Mouse (Mus musculus): ENCODE results near the gene Wdr20. TPM values are rescaled to one million over a fixed set of nuclear protein-coding genes. Genes with fewer than 3 reads are reported as not detected.
A peak's percentile ranks its signal among the peaks of the same experiment; 100 is the strongest.
"Not testable (repeated sequence)": the region's sequence is repeated elsewhere in the genome, so short reads cannot be mapped to it uniquely, and the experiment has no call there.

Wdr20 gene
- polyA plus RNA-seq, 2 experiments, result 7.5 to 10.1 TPM

DNA sequence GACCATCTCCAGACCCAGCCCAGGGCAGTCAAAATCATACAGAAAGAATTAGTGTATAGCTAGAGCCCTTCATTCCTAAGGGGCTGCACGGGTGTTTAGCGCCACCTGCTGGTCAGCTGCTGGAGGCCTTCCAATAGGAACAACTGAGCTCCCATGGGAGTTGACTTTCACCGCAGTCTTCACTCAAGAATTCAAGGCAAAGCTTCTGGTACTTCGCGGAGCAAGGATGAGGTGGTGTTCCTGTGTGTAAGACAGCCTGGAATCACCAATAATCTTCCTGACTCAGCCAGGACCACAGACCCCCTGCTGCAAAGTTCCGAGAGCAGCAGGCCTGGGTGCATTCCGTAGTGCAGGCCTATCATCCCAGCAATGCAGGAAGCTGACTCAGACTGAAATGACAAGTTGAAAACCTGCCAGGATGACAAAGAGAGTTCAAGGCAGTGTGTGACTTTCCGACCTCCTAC lies 34.7 kb upstream of the Wdr20 start:
- no peak for TF ChIP-seq EP300 (IDR thresholded peaks at IDR 0.05; ENCODE audit: low read depth)
- peak; percentile 98 for TF ChIP-seq CTCF (IDR thresholded peaks at IDR 0.05; ENCODE audit: low read depth)
- Histone ChIP-seq H3K4me2 (ENCODE audit: low read depth) (no peak overlapping the region), H3K36me3 (replicated peaks; ENCODE audit: control insufficient read depth, insufficient read depth, low read depth) (no peaks in the 10 kb centered on the region), H3K9me3 (ENCODE audit: control insufficient read depth, low read length) (no peaks in the 10 kb centered on the region), H3K27ac (no peak overlapping the region), H3K27me3 (ENCODE audit: control insufficient read depth, insufficient read depth, low read length) (no peaks in the 10 kb centered on the region), H3K4me1 (replicated peaks; ENCODE audit: control insufficient read depth in 2 of 2, insufficient read depth in 2 of 2, low read length in 1 of 2) (peaks cover 26 to 48% of the 10 kb centered on the region in 2 experiments), H3K4me3 (ENCODE audit: insufficient read depth in 1 of 2, low read depth in 2 of 2, low read length in 2 of 2) (no peak overlapping the region), H3K9ac (replicated peaks) (no peak overlapping the region)
- DNase-seq (ENCODE audit: low read depth in 3 of 3, low spot score in 3 of 3), result peak in 1 of 3 experiments; percentile 68
- WGBS (ENCODE audit: insufficient replicate concordance), result 26% methylated on average over 8 of the region's 8 CpGs
- ATAC-seq (ENCODE audit: insufficient read depth), result no peak

DNA sequence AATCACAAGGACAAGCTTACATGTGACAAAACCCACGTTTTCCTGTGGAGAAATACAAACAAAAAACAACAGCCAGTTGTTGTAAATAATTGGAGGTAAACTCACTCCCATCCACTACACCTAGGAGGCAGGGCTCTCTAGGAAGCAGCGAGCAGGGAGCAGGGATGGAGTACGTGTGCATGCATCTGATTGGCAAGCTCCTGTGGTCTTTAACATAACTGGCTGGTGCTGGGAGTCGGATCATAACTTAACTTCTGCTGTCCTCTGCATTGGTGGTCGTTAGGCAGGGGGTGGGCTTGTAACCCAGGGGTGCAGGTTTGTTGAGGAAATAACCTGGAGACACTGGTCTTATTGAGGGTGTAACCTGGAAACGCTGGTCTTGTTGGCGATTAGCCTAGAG lies 34.1 kb upstream of the Wdr20 start:
- Histone ChIP-seq H3K9me3 (ENCODE audit: control insufficient read depth, low read length) (no peaks in the 10 kb centered on the region), H3K4me2 (ENCODE audit: low read depth) (no peak overlapping the region), H3K36me3 (replicated peaks; ENCODE audit: control insufficient read depth, insufficient read depth, low read depth) (no peaks in the 10 kb centered on the region), H3K27ac (no peak overlapping the region), H3K4me1 (replicated peaks; ENCODE audit: control insufficient read depth in 2 of 2, insufficient read depth in 2 of 2, low read length in 1 of 2) (peaks cover 20 to 41% of the 10 kb centered on the region in 2 experiments), H3K4me3 (ENCODE audit: insufficient read depth in 1 of 2, low read depth in 2 of 2, low read length in 2 of 2) (no peak overlapping the region), H3K9ac (replicated peaks) (no peak overlapping the region), H3K27me3 (ENCODE audit: control insufficient read depth, insufficient read depth, low read length) (no peaks in the 10 kb centered on the region)
- TF ChIP-seq EP300 (IDR thresholded peaks at IDR 0.05; ENCODE audit: low read depth) (no peak), CTCF (IDR thresholded peaks at IDR 0.05; ENCODE audit: low read depth) (no peak)
- WGBS (ENCODE audit: insufficient replicate concordance), result 61% methylated on average over 7 of the region's 7 CpGs
- DNase-seq (ENCODE audit: low read depth in 3 of 3, low spot score in 3 of 3) (no peak), ATAC-seq (ENCODE audit: insufficient read depth) (no peak)

DNA sequence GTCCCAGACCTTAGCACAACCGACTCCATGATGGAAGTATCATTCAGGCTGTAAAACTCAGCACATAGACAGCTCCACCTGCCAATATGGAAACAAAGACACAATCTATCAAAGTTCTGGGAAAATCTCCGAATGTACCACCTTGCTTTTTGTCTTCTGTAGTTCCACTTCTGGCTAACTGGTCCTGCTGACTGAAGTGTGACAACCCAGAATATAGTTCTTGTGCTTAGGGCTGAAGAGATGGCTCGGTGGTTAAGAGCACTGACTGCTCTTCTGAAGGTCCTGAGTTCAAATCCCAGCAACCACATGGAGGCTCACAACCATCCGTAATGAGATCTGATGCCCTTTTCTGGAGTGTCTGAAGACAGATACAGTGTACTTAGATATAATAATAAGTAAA lies 32.3 kb upstream of the Wdr20 start:
- not testable (repeated sequence) for H3K27ac ChIP-seq; H3K27me3 ChIP-seq (ENCODE audit: control insufficient read depth, insufficient read depth, low read length); DNase-seq (ENCODE audit: low read depth in 3 of 3, low spot score in 3 of 3); ATAC-seq (ENCODE audit: insufficient read depth); H3K4me2 ChIP-seq (ENCODE audit: low read depth); H3K36me3 ChIP-seq (replicated peaks; ENCODE audit: control insufficient read depth, insufficient read depth, low read depth); H3K9ac ChIP-seq (replicated peaks); H3K9me3 ChIP-seq (ENCODE audit: control insufficient read depth, low read length); H3K4me3 ChIP-seq (ENCODE audit: insufficient read depth in 1 of 2, low read depth in 2 of 2, low read length in 2 of 2)
- H3K4me1 ChIP-seq (replicated peaks; ENCODE audit: control insufficient read depth in 2 of 2, insufficient read depth in 2 of 2, low read length in 1 of 2), result peaks cover 9 to 24% of the 10 kb centered on the region in 2 experiments
- 78% methylated on average over 4 of the region's 4 CpGs for WGBS (ENCODE audit: insufficient replicate concordance)

DNA sequence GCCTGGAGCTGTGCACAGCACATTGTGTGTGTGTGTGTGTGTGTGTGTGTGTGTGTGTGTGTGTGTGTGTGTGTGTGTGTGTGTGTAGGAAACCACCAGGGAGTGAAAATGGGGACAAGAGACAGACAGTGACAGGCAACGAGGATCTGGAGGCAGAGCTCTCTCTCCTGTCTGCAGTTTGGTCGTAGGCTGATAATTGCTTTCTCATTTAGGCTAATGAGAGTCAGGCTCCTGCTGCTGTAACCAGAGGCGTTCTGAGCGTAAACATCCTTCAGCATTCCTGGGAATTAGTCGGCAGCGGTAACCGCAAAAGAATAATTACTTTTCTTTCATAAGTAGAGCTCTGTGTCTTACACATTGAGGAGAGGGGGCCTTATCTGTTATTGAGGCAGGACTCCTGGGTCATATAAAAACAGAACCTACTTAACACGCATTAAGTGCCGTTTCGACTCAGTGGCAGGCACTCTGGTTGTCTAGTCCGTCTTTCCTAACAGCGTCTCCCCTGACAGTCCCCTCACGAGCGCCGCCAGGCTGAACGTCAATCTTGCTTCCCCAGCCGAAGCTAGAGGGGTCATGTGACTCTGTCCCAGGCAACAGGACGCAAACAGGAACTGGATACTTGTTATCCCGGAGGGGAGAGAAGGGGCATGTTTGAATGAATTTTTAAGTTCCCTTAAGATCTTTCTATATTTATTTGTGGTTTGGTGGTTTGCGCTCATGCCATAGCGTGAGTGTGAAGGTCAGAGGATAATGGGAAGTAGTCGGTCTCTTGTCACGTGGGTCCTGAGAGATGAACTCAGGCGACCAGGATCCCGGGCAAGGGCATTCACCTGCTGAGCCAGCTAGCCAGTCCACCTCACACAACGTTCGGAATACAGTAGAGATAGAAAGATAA lies 31.2 kb upstream of the Wdr20 start:
- Histone ChIP-seq H3K4me1 (replicated peaks; ENCODE audit: control insufficient read depth in 2 of 2, insufficient read depth in 2 of 2, low read length in 1 of 2) (peaks cover 2 to 13% of the 10 kb centered on the region in 2 experiments; a peak in 3 of 4 replicates), H3K27ac (peak overlapping the region; percentile 4), H3K27me3 (ENCODE audit: control insufficient read depth, insufficient read depth, low read length) (no peaks in the 10 kb centered on the region), H3K4me3 (ENCODE audit: insufficient read depth in 1 of 2, low read depth in 2 of 2, low read length in 2 of 2) (peak overlapping the region; percentile 49 to 60), H3K4me2 (ENCODE audit: low read depth) (peak overlapping the region; percentile 70), H3K9me3 (ENCODE audit: control insufficient read depth, low read length) (no peaks in the 10 kb centered on the region), H3K36me3 (replicated peaks; ENCODE audit: control insufficient read depth, insufficient read depth, low read depth) (no peaks in the 10 kb centered on the region), H3K9ac (replicated peaks) (peak overlapping the region; percentile 64)
- ATAC-seq (ENCODE audit: insufficient read depth), result peak; percentile 72
- 1% methylated on average over 27 of the region's 27 CpGs for WGBS (ENCODE audit: insufficient replicate concordance)
- 0 out of 2 replicates have a peak, but pooled peaks have one; percentile 10 for TF ChIP-seq EP300 (IDR thresholded peaks at IDR 0.05; ENCODE audit: low read depth)
- TF ChIP-seq CTCF (IDR thresholded peaks at IDR 0.05; ENCODE audit: low read depth), result peak; percentile 48
- DNase-seq (ENCODE audit: low read depth in 3 of 3, low spot score in 3 of 3), result peak in 1 of 3 experiments; percentile 65

DNA sequence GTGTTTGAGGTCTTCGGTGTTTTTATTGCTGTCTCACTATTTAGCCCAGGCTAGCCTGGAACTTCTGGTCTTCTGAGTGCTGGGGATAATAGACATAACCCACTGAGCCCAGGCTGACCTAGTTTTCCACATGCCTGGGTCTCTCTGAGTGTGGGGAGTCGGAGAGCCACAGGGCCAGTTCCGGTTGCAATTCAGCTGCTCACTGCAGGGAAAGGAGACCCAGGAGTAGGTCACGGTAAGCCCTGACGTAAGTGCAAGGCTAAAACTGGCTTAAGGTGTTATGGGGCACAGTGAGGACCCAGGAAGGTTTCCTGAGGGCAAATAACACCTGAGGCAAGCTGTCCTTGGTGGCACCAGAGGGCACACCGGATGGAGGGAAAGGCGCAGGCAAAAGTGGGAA lies 30.3 kb upstream of the Wdr20 start:
- H3K36me3 ChIP-seq (replicated peaks; ENCODE audit: control insufficient read depth, insufficient read depth, low read depth), result no peaks in the 10 kb centered on the region
- no peak overlapping the region for H3K4me2 ChIP-seq (ENCODE audit: low read depth)
- H3K4me3 ChIP-seq (ENCODE audit: insufficient read depth in 1 of 2, low read depth in 2 of 2, low read length in 2 of 2), result no peak overlapping the region
- WGBS (ENCODE audit: insufficient replicate concordance), result 87% methylated on average over 7 of the region's 7 CpGs
- TF ChIP-seq EP300 (IDR thresholded peaks at IDR 0.05; ENCODE audit: low read depth) (no peak), CTCF (IDR thresholded peaks at IDR 0.05; ENCODE audit: low read depth) (no peak)
- H3K27ac ChIP-seq, result no peak overlapping the region
- H3K4me1 ChIP-seq (replicated peaks; ENCODE audit: control insufficient read depth in 2 of 2, insufficient read depth in 2 of 2, low read length in 1 of 2), result peaks cover 0 to 10% of the 10 kb centered on the region in 2 experiments; a peak in 2 of 4 replicates
- no peak overlapping the region for H3K9ac ChIP-seq (replicated peaks)
- H3K9me3 ChIP-seq (ENCODE audit: control insufficient read depth, low read length), result no peaks in the 10 kb centered on the region
- no peak for ATAC-seq (ENCODE audit: insufficient read depth)
- no peaks in the 10 kb centered on the region for H3K27me3 ChIP-seq (ENCODE audit: control insufficient read depth, insufficient read depth, low read length)
- DNase-seq (ENCODE audit: low read depth in 3 of 3, low spot score in 3 of 3), result no peak
